Mouse (Mus musculus) lung, adult 2 months (tissue): ENCODE measurements around the gene Tm7sf2.

Experiments
- CTCF ChIP-seq: fragments of 200-500 bp; IDR thresholded peaks from 2 replicates; pipeline ENCODE4 v1.5.1; 2011; ENCODE audit warnings: mild to moderate bottlenecking, low read length, control low read depth; ENCODE audit not compliant: insufficient read depth
- POLR2A ChIP-seq: fragments of 200-500 bp; IDR thresholded peaks from 2 replicates; pipeline ENCODE4 v1.6.1; 2011; ENCODE audit warnings: low read depth, mild to moderate bottlenecking, control low read depth, low read length, borderline replicate concordance; ENCODE audit errors: extremely low read depth

- no peak for TF ChIP-seq CTCF
- no peak for TF ChIP-seq POLR2A
These were observed 29.8 kb downstream of the Tm7sf2 start for GRCm38 (mm10) chr19:6038326-6038725.
